Mouse (Mus musculus) heart, embryonic 10.5 days (tissue): ENCODE measurements around the gene Smarca4. TPM values are rescaled to one million over a fixed set of nuclear protein-coding genes. Genes with fewer than 3 reads are reported as not detected.
A peak's percentile ranks its signal among the peaks of the same experiment; 100 is the strongest.

Experiments
- DNase-seq: peaks from one replicate; pipeline ENCODE4 v3.0.0-alpha.2; 2017; ENCODE audit warnings: low spot score
- H3K27ac ChIP-seq: fragments of 300-500 bp; sonication (generic); 2 replicates; pipeline ENCODE4 v1.5.1; 2016; ENCODE audit warnings: mild to moderate bottlenecking
- H3K27me3 ChIP-seq: fragments of 300-500 bp; sonication (generic); 2 replicates; pipeline ENCODE4 v1.6.1; 2016; ENCODE audit warnings: mild to moderate bottlenecking; ENCODE audit not compliant: poor library complexity, insufficient read depth, severe bottlenecking
- H3K36me3 ChIP-seq: fragments of 300-500 bp; sonication (generic); 2 replicates; pipeline ENCODE4 v1.6.1; 2016; ENCODE audit warnings: mild to moderate bottlenecking, moderate library complexity
- H3K4me1 ChIP-seq: fragments of 300-500 bp; sonication (generic); 2 replicates; pipeline ENCODE4 v1.6.1; 2016; ENCODE audit warnings: mild to moderate bottlenecking
- H3K4me3 ChIP-seq: fragments of 300-500 bp; sonication (generic); 2 replicates; pipeline ENCODE4 v1.5.1; 2016; ENCODE audit warnings: mild to moderate bottlenecking, moderate library complexity
- H3K9me3 ChIP-seq: fragments of 300-500 bp; sonication (generic); 2 replicates; pipeline ENCODE4 v1.6.1; 2016; ENCODE audit warnings: mild to moderate bottlenecking, moderate library complexity
- WGBS: fragments of 180-500 bp; shearing (Covaris S2); methylation state at CpG from one replicate; pipeline ENCODE4 v1.1.7; 2016; 5-methylcytosine and 5-hydroxymethylcytosine counted together
- polyA plus RNA-seq: library from polyadenylated mRNA; unstranded; fragments of >200 nt; fragmentation: Nextera tagmentation; extraction: Ambion mirVana; gene quantifications from 2 replicates; pipeline ENCODE4 v1.2.1, GENCODE M21; 2016

Smarca4 gene
- polyA plus RNA-seq, 1 experiment from 2014 or later, result 113 TPM

GRCm38 (mm10) chr9:21735126-21735525 is 119.2 kb downstream of the Smarca4 start:
- 91% methylated on average over 14 of the region's 14 CpGs for WGBS
- Histone ChIP-seq H3K36me3 (peaks cover 96% of the 10 kb centered on the region), H3K4me1 (no peaks in the 10 kb centered on the region), H3K4me3 (no peak overlapping the region), H3K27me3 (no peaks in the 10 kb centered on the region), H3K9me3 (no peaks in the 10 kb centered on the region), H3K27ac (no peak overlapping the region)
- DNase-seq, result no peak

- no peak overlapping the region for H3K4me3 ChIP-seq
- H3K36me3 ChIP-seq, result peaks cover 98% of the 10 kb centered on the region
- no peak overlapping the region for H3K27ac ChIP-seq
- H3K9me3 ChIP-seq, result no peaks in the 10 kb centered on the region
- no peaks in the 10 kb centered on the region for H3K4me1 ChIP-seq
- H3K27me3 ChIP-seq, result no peaks in the 10 kb centered on the region
- 85% methylated on average over 3 of the region's 3 CpGs for WGBS
- DNase-seq, result no peak
Observed at GRCm38 (mm10) chr9:21736580-21736979, 120.6 kb downstream of the Smarca4 start.

GRCm38 (mm10) chr9:21737188-21737587 is 121.2 kb downstream of the Smarca4 start:
- 92% methylated on average over 10 of the region's 10 CpGs for WGBS
- Histone ChIP-seq H3K4me3 (no peak overlapping the region), H3K9me3 (no peaks in the 10 kb centered on the region), H3K27me3 (no peaks in the 10 kb centered on the region), H3K4me1 (no peaks in the 10 kb centered on the region), H3K27ac (no peak overlapping the region), H3K36me3 (peaks cover 98% of the 10 kb centered on the region)
- DNase-seq, result no peak

- Histone ChIP-seq H3K27ac (no peak overlapping the region), H3K4me1 (no peaks in the 10 kb centered on the region), H3K27me3 (no peaks in the 10 kb centered on the region), H3K36me3 (peaks cover 94% of the 10 kb centered on the region), H3K4me3 (no peak overlapping the region), H3K9me3 (no peaks in the 10 kb centered on the region)
- DNase-seq, result no peak
- 88% methylated on average over 7 of the region's 7 CpGs for WGBS
Observed at GRCm38 (mm10) chr9:21738776-21739175, 122.8 kb downstream of the Smarca4 start.

GRCm38 (mm10) chr9:21740427-21740826 is 124.5 kb downstream of the Smarca4 start:
- H3K27ac ChIP-seq, result no peak overlapping the region
- no peaks in the 10 kb centered on the region for H3K4me1 ChIP-seq
- H3K9me3 ChIP-seq, result no peaks in the 10 kb centered on the region
- DNase-seq, result no peak
- no peak overlapping the region for H3K4me3 ChIP-seq
- peaks cover 94% of the 10 kb centered on the region for H3K36me3 ChIP-seq
- H3K27me3 ChIP-seq, result no peaks in the 10 kb centered on the region
- 96% methylated on average over 14 of the region's 14 CpGs for WGBS

- H3K4me1 ChIP-seq, result no peaks in the 10 kb centered on the region
- no peaks in the 10 kb centered on the region for H3K27me3 ChIP-seq
- no peak overlapping the region for H3K4me3 ChIP-seq
- H3K36me3 ChIP-seq, result peaks cover 94% of the 10 kb centered on the region
- no peak for DNase-seq
- WGBS, result 89% methylated on average over 11 of the region's 11 CpGs
- no peak overlapping the region for H3K27ac ChIP-seq
- H3K9me3 ChIP-seq, result no peaks in the 10 kb centered on the region
Observed at GRCm38 (mm10) chr9:21741514-21741913, 125.5 kb downstream of the Smarca4 start.

- Histone ChIP-seq H3K27ac (peak overlapping the region; percentile 67; the same call in 1 of the 2 replicates), H3K36me3 (peaks cover 85% of the 10 kb centered on the region), H3K9me3 (no peaks in the 10 kb centered on the region), H3K27me3 (no peaks in the 10 kb centered on the region), H3K4me3 (no peak overlapping the region), H3K4me1 (peaks cover 25% of the 10 kb centered on the region)
- no peak for DNase-seq
- 85% methylated on average over 3 of the region's 3 CpGs for WGBS
Observed at GRCm38 (mm10) chr9:21747238-21747774, 131.3 kb downstream of the Smarca4 start.

GRCm38 (mm10) chr9:21748033-21748432 is 132.1 kb downstream of the Smarca4 start:
- 46% methylated on average over 7 of the region's 7 CpGs for WGBS

GRCm38 (mm10) chr9:21748491-21748890 is 132.5 kb downstream of the Smarca4 start:
- Histone ChIP-seq H3K4me3 (no peak overlapping the region), H3K9me3 (no peaks in the 10 kb centered on the region), H3K27me3 (no peaks in the 10 kb centered on the region), H3K27ac (0 out of 2 replicates have a peak overlapping the region, but pooled peaks have one; percentile 10), H3K36me3 (peaks cover 77% of the 10 kb centered on the region), H3K4me1 (peaks cover 34% of the 10 kb centered on the region)
- 75% methylated on average over 10 of the region's 10 CpGs for WGBS
- DNase-seq, result no peak

More at GRCm38 (mm10) chr9:21748033-21748432, 132.1 kb downstream of the Smarca4 start:
- peaks cover 78% of the 10 kb centered on the region for H3K36me3 ChIP-seq
- H3K9me3 ChIP-seq, result no peaks in the 10 kb centered on the region
- no peaks in the 10 kb centered on the region for H3K27me3 ChIP-seq
- no peak overlapping the region for H3K4me3 ChIP-seq
- peaks cover 33% of the 10 kb centered on the region for H3K4me1 ChIP-seq
- peak overlapping the region; percentile 67; the same call in 1 of the 2 replicates for H3K27ac ChIP-seq
- DNase-seq, result no peak

- Histone ChIP-seq H3K27ac (peak overlapping the region; percentile 4; the same call in 1 of the 2 replicates), H3K4me3 (no peak overlapping the region), H3K4me1 (peaks cover 45% of the 10 kb centered on the region), H3K36me3 (peaks cover 73% of the 10 kb centered on the region), H3K27me3 (no peaks in the 10 kb centered on the region), H3K9me3 (no peaks in the 10 kb centered on the region)
- WGBS, result 93% methylated on average over 6 of the region's 6 CpGs
- no peak for DNase-seq
Observed at GRCm38 (mm10) chr9:21749382-21750118, 133.6 kb downstream of the Smarca4 start.

- WGBS, result 63% methylated on average over 3 of the region's 3 CpGs
- H3K27me3 ChIP-seq, result no peaks in the 10 kb centered on the region
- peaks cover 51% of the 10 kb centered on the region for H3K4me1 ChIP-seq
- no peak for DNase-seq
- 0 out of 2 replicates have a peak overlapping the region, but pooled peaks have one; percentile 4 for H3K27ac ChIP-seq
- H3K4me3 ChIP-seq, result no peak overlapping the region
- H3K36me3 ChIP-seq, result peaks cover 71% of the 10 kb centered on the region
- H3K9me3 ChIP-seq, result no peaks in the 10 kb centered on the region
Observed at GRCm38 (mm10) chr9:21750370-21750769, 134.4 kb downstream of the Smarca4 start.

- H3K27ac ChIP-seq, result peak overlapping the region; percentile 71
- H3K36me3 ChIP-seq, result peaks cover 69% of the 10 kb centered on the region
- no peak for DNase-seq
- no peaks in the 10 kb centered on the region for H3K27me3 ChIP-seq
- H3K9me3 ChIP-seq, result no peaks in the 10 kb centered on the region
- no peak overlapping the region for H3K4me3 ChIP-seq
- H3K4me1 ChIP-seq, result peaks cover 51% of the 10 kb centered on the region
- WGBS, result 69% methylated on average over 6 of the region's 6 CpGs
Observed at GRCm38 (mm10) chr9:21751347-21751746, 135.4 kb downstream of the Smarca4 start.

GRCm38 (mm10) chr9:21752252-21752792 is 136.4 kb downstream of the Smarca4 start:
- 27% methylated on average over 10 of the region's 10 CpGs for WGBS

More at GRCm38 (mm10) chr9:21752252-21752792, 136.4 kb downstream of the Smarca4 start:
- H3K27me3 ChIP-seq, result no peaks in the 10 kb centered on the region
- no peaks in the 10 kb centered on the region for H3K9me3 ChIP-seq
- H3K36me3 ChIP-seq, result peaks cover 69% of the 10 kb centered on the region
- H3K4me3 ChIP-seq, result no peak overlapping the region
- DNase-seq, result no peak
- H3K27ac ChIP-seq, result peak overlapping the region; percentile 71; the same call in 1 of the 2 replicates
- H3K4me1 ChIP-seq, result peaks cover 46% of the 10 kb centered on the region
